Mouse (Mus musculus): ENCODE results near the gene Emc6. TPM values are rescaled to one million over a fixed set of nuclear protein-coding genes. Genes with fewer than 3 reads are reported as not detected.

Emc6 gene
- total and polyA plus RNA-seq, 2 experiments from 2014 or later: 132 to 178 TPM

GRCm38 (mm10) chr11:73201021-73201420 is 24.2 kb upstream of the Emc6 start:
- 83% methylated on average over 2 of the region's 2 CpGs for WGBS
- Histone ChIP-seq H3K9ac (replicated peaks; ENCODE audit: low read depth, low read length) (no peak overlapping the region), H3K4me2 (ENCODE audit: low read depth, low read length) (no peak overlapping the region), H3K36me3 (replicated peaks; ENCODE audit: control insufficient read depth, insufficient read depth, low read length) (no peaks in the 10 kb centered on the region), H3K27ac (ENCODE audit: low read depth) (no peak overlapping the region), H3K9me3 (replicated peaks; ENCODE audit: control insufficient read depth, low read length) (no peaks in the 10 kb centered on the region), H3K27me3 (ENCODE audit: control insufficient read depth, insufficient read depth, low read length) (no peaks in the 10 kb centered on the region), H3K4me1 (ENCODE audit: control insufficient read depth, insufficient read depth) (peaks cover 8% of the 10 kb centered on the region; the same call in 1 of the 2 replicates), H3K4me3 (ENCODE audit: low read depth, low read length) (no peak overlapping the region)
- no peak for DNase-seq (ENCODE audit: low spot score)
- TF ChIP-seq EP300 (IDR thresholded peaks at IDR 0.05; ENCODE audit: low read depth) (no peak), CTCF (IDR thresholded peaks at IDR 0.05; ENCODE audit: low read depth) (no peak)
- ATAC-seq (ENCODE audit: insufficient read depth, low read depth): no peak

GRCm38 (mm10) chr11:73199879-73200278 is 23.0 kb upstream of the Emc6 start:
- DNase-seq (ENCODE audit: low spot score) (no peak), ATAC-seq (ENCODE audit: insufficient read depth, low read depth) (no peak)
- Histone ChIP-seq H3K4me1 (ENCODE audit: control insufficient read depth, insufficient read depth) (peaks cover 8% of the 10 kb centered on the region; the same call in 1 of the 2 replicates), H3K36me3 (replicated peaks; ENCODE audit: control insufficient read depth, insufficient read depth, low read length) (peaks cover 7% of the 10 kb centered on the region; the same call in 1 of the 2 replicates), H3K9me3 (replicated peaks; ENCODE audit: control insufficient read depth, low read length) (no peaks in the 10 kb centered on the region), H3K9ac (replicated peaks; ENCODE audit: low read depth, low read length) (peak overlapping the region; percentile 62), H3K27ac (ENCODE audit: low read depth) (no peak overlapping the region), H3K4me3 (ENCODE audit: low read depth, low read length) (peak overlapping the region; percentile 67), H3K4me2 (ENCODE audit: low read depth, low read length) (peak overlapping the region; percentile 84), H3K27me3 (ENCODE audit: control insufficient read depth, insufficient read depth, low read length) (no peaks in the 10 kb centered on the region)
- TF ChIP-seq EP300 (IDR thresholded peaks at IDR 0.05; ENCODE audit: low read depth) (no peak), CTCF (IDR thresholded peaks at IDR 0.05; ENCODE audit: low read depth) (no peak)
- WGBS: 2% methylated on average over 12 of the region's 12 CpGs

GRCm38 (mm10) chr11:73199230-73199712 is 22.4 kb upstream of the Emc6 start, which contains the start of gene Shpk:
Gene Shpk, plus strand, starts transcription at chr11:73199460.
- TF ChIP-seq EP300 (IDR thresholded peaks at IDR 0.05; ENCODE audit: low read depth) (no peak), CTCF (IDR thresholded peaks at IDR 0.05; ENCODE audit: low read depth) (no peak)
- Histone ChIP-seq H3K4me1 (ENCODE audit: control insufficient read depth, insufficient read depth) (peaks cover 8% of the 10 kb centered on the region; the same call in 1 of the 2 replicates), H3K36me3 (replicated peaks; ENCODE audit: control insufficient read depth, insufficient read depth, low read length) (peaks cover 7% of the 10 kb centered on the region; the same call in 1 of the 2 replicates), H3K4me2 (ENCODE audit: low read depth, low read length) (peak within 1 kb of the TSS; percentile 84), H3K9ac (replicated peaks; ENCODE audit: low read depth, low read length) (peak within 1 kb of the TSS; percentile 62), H3K27me3 (ENCODE audit: control insufficient read depth, insufficient read depth, low read length) (no peaks in the 10 kb centered on the region), H3K27ac (ENCODE audit: low read depth) (peak within 1 kb of the TSS; percentile 54), H3K9me3 (replicated peaks; ENCODE audit: control insufficient read depth, low read length) (no peaks in the 10 kb centered on the region), H3K4me3 (ENCODE audit: low read depth, low read length) (peak within 1 kb of the TSS; percentile 67)
- DNase-seq (ENCODE audit: low spot score) (peak; percentile 99), ATAC-seq (ENCODE audit: insufficient read depth, low read depth) (peak; percentile 97)
- under 1% methylated on average over 32 of the region's 32 CpGs for WGBS

- peak; percentile 95 for ATAC-seq (ENCODE audit: insufficient read depth, low read depth)
- WGBS: 1% methylated on average over 22 of the region's 22 CpGs
- H3K4me2 ChIP-seq (ENCODE audit: low read depth, low read length): peak within 1 kb of the TSS; percentile 84
- peak within 1 kb of the TSS; percentile 62 for H3K9ac ChIP-seq (replicated peaks; ENCODE audit: low read depth, low read length)
- DNase-seq (ENCODE audit: low spot score): peak; percentile 97
- no peaks in the 10 kb centered on the region for H3K9me3 ChIP-seq (replicated peaks; ENCODE audit: control insufficient read depth, low read length)
- H3K4me1 ChIP-seq (ENCODE audit: control insufficient read depth, insufficient read depth): peaks cover 8% of the 10 kb centered on the region; the same call in 1 of the 2 replicates
- H3K4me3 ChIP-seq (ENCODE audit: low read depth, low read length): peak within 1 kb of the TSS; percentile 67
- TF ChIP-seq CTCF (IDR thresholded peaks at IDR 0.05; ENCODE audit: low read depth): no peak
- TF ChIP-seq EP300 (IDR thresholded peaks at IDR 0.05; ENCODE audit: low read depth): no peak
- peaks cover 7% of the 10 kb centered on the region; the same call in 1 of the 2 replicates for H3K36me3 ChIP-seq (replicated peaks; ENCODE audit: control insufficient read depth, insufficient read depth, low read length)
- peak within 1 kb of the TSS; percentile 54 for H3K27ac ChIP-seq (ENCODE audit: low read depth)
- H3K27me3 ChIP-seq (ENCODE audit: control insufficient read depth, insufficient read depth, low read length): no peaks in the 10 kb centered on the region
These were observed 21.9 kb upstream of the Emc6 start, which contains the start of gene Ctns for GRCm38 (mm10) chr11:73198603-73199229. Gene Ctns, minus strand, starts transcription at chr11:73199042.

- peaks cover 8% of the 10 kb centered on the region; the same call in 1 of the 2 replicates for H3K4me1 ChIP-seq (ENCODE audit: control insufficient read depth, insufficient read depth)
- H3K4me2 ChIP-seq (ENCODE audit: low read depth, low read length): peak overlapping the region; percentile 84
- ATAC-seq (ENCODE audit: insufficient read depth, low read depth) (no peak), DNase-seq (ENCODE audit: low spot score) (no peak)
- H3K36me3 ChIP-seq (replicated peaks; ENCODE audit: control insufficient read depth, insufficient read depth, low read length): peaks cover 7% of the 10 kb centered on the region; the same call in 1 of the 2 replicates
- WGBS: 0% methylated on average over 1 of the region's 1 CpGs
- H3K9ac ChIP-seq (replicated peaks; ENCODE audit: low read depth, low read length): peak overlapping the region; percentile 62; the same call in 1 of the 2 replicates
- H3K27ac ChIP-seq (ENCODE audit: low read depth): no peak overlapping the region
- H3K4me3 ChIP-seq (ENCODE audit: low read depth, low read length): peak overlapping the region; percentile 67
- no peak for TF ChIP-seq EP300 (IDR thresholded peaks at IDR 0.05; ENCODE audit: low read depth)
- H3K9me3 ChIP-seq (replicated peaks; ENCODE audit: control insufficient read depth, low read length): no peaks in the 10 kb centered on the region
- no peaks in the 10 kb centered on the region for H3K27me3 ChIP-seq (ENCODE audit: control insufficient read depth, insufficient read depth, low read length)
These were observed 21.4 kb upstream of the Emc6 start for GRCm38 (mm10) chr11:73198190-73198589.

Measured in heart, postnatal 0 days (tissue).